In the genomic region with DNA sequence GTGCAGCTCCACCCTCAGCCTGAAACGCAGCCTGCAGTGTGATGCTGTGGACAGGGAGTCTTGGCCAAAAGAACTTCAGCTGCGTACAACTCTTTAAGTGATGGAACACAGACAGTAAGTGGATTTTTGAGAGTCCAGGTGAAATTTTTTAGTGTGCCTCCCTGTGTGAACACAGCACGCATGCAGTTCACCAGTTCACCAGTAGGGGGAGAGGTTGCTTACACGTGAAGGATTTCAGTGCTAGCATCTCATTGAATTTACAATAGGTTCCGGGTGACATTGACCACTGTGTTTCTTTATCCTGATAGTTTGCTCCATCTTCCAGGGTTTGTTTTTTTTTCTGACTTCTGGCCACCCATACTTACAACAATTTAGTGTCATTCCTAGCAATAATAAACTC, we compare ENCODE assay signal across 9 mouse cellular contexts. TPM values are rescaled to one million over a fixed set of nuclear protein-coding genes. Genes with fewer than 3 reads are reported as not detected.
DNase-seq lines count a peak whose midpoint lies in the region; ATAC-seq lines count a peak whose summit lies in the region.
"Had no signal": no experiment of that assay in that cellular context is flagged by ENCODE, and none has a peak within 500 bp of the region (broad histone marks: within the 10 kb centered on the region; RNA-seq: fewer than 3 reads in every experiment).

No protein-coding gene starts in this region.

- DNase-seq in midbrain, embryonic 10.5 days (ENCODE audit: low spot score), result peak; percentile 69
- peak; percentile 59 to 64 for DNase-seq in adrenal gland, adult 18-20 months (ENCODE audit: low spot score in 2 of 2)
- DNase-seq in embryo, embryonic 10.5 days (ENCODE audit: low spot score), result peak; percentile 81
- peak; percentile 85 for DNase-seq in induced T-regulatory cell, adult 2 months (ENCODE audit: low read depth)
- peak; percentile 53 for DNase-seq in liver, embryonic 13.5 days
- peak; percentile 20 for DNase-seq in right cerebral cortex, adult 18-20 months
- peak; percentile 55 to 74 for DNase-seq in thymus, postnatal 36 days

- no peaks in the 10 kb centered on the region for H3K27me3 ChIP-seq in midbrain, embryonic 10.5 days (ENCODE audit: low read depth, poor library complexity, severe bottlenecking)
- no peaks in the 10 kb centered on the region for H3K27me3 ChIP-seq in midbrain, embryonic 13.5 days
- no peaks in the 10 kb centered on the region for H3K27me3 ChIP-seq in liver, embryonic 13.5 days
- H3K27me3 ChIP-seq: neural tube, embryonic 13.5 days had no signal

- H3K9ac ChIP-seq in midbrain, embryonic 13.5 days (replicated peaks), result no peak overlapping the region
- H3K9ac ChIP-seq in liver, embryonic 13.5 days, result no peak overlapping the region
- H3K9ac ChIP-seq: neural tube, embryonic 13.5 days had no signal

- H3K4me2 ChIP-seq in midbrain, embryonic 13.5 days (replicated peaks), result no peak overlapping the region
- H3K4me2 ChIP-seq in liver, embryonic 13.5 days, result no peak overlapping the region
- H3K4me2 ChIP-seq: neural tube, embryonic 13.5 days had no signal

- peaks cover 18% of the 10 kb centered on the region for H3K36me3 ChIP-seq in midbrain, embryonic 10.5 days
- no peaks in the 10 kb centered on the region for H3K36me3 ChIP-seq in midbrain, embryonic 13.5 days
- H3K36me3 ChIP-seq in liver, embryonic 13.5 days, result no peaks in the 10 kb centered on the region

- H3K4me3 ChIP-seq in midbrain, embryonic 10.5 days, result no peak overlapping the region
- no peak overlapping the region for H3K4me3 ChIP-seq in midbrain, embryonic 13.5 days (replicated peaks)
- no peak overlapping the region for H3K4me3 ChIP-seq in liver, embryonic 13.5 days (replicated peaks)
- H3K4me3 ChIP-seq: neural tube, embryonic 13.5 days had no signal

- no peak for ATAC-seq in midbrain, embryonic 13.5 days
- ATAC-seq in liver, embryonic 13.5 days (ENCODE audit: low read depth), result no peak

- no peaks in the 10 kb centered on the region for H3K4me1 ChIP-seq in midbrain, embryonic 10.5 days
- no peaks in the 10 kb centered on the region for H3K4me1 ChIP-seq in midbrain, embryonic 13.5 days (replicated peaks)
- no peaks in the 10 kb centered on the region for H3K4me1 ChIP-seq in liver, embryonic 13.5 days (replicated peaks)
- H3K4me1 ChIP-seq: neural tube, embryonic 13.5 days had no signal

- 54% methylated on average over 5 of the region's 5 CpGs for WGBS in midbrain, embryonic 10.5 days
- 53% methylated on average over 5 of the region's 5 CpGs for WGBS in midbrain, embryonic 13.5 days
- 36% methylated on average over 5 of the region's 5 CpGs for WGBS in liver, embryonic 13.5 days (ENCODE audit: insufficient replicate concordance)

- no peaks in the 10 kb centered on the region for H3K9me3 ChIP-seq in midbrain, embryonic 10.5 days (replicated peaks)
- no peaks in the 10 kb centered on the region for H3K9me3 ChIP-seq in midbrain, embryonic 13.5 days
- H3K9me3 ChIP-seq in liver, embryonic 13.5 days (replicated peaks), result no peaks in the 10 kb centered on the region
- H3K9me3 ChIP-seq: neural tube, embryonic 13.5 days had no signal

- no peak overlapping the region for H3K27ac ChIP-seq in midbrain, embryonic 10.5 days (replicated peaks)
- H3K27ac ChIP-seq in midbrain, embryonic 13.5 days, result no peak overlapping the region
- H3K27ac ChIP-seq in liver, embryonic 13.5 days, result no peak overlapping the region
- H3K27ac ChIP-seq: neural tube, embryonic 13.5 days had no signal

RNA-seq across cellular contexts. Expression of a gene that starts 45.4 kb away (rescaled TPM):
- polyA plus RNA-seq in midbrain, embryonic 10.5 days (2016; fragmentation: Nextera tagmentation; extraction: Ambion mirVana), result 7.7 and 9.0 TPM in 2 replicates
- polyA plus RNA-seq in midbrain, embryonic 13.5 days (2015; fragmentation: Nextera tagmentation; extraction: Ambion mirVana), result 3.4 and 4.0 TPM in 2 replicates
- 1 to 10 TPM in 1 of 2 experiments, under 1 TPM in 1; 0.96 to 2.5 TPM for total RNA-seq in adrenal gland, adult 18-20 months (2021)
- 2.1 and 2.4 TPM in 2 replicates for polyA plus RNA-seq in liver, embryonic 13.5 days (2015; fragmentation: Nextera tagmentation; extraction: Ambion mirVana)

Comparison
In these comparisons a context has a peak if more than half of its experiments do, and no peak if none do; other contexts are left out.
1. DNase-seq: peak in every context shown above with its lines; median percentile 85 in induced T-regulatory cell, adult 2 months; 81 in embryo, embryonic 10.5 days; 69 in midbrain, embryonic 10.5 days; 64 in thymus, postnatal 36 days; 62 in adrenal gland, adult 18-20 months; 53 in liver, embryonic 13.5 days; 20 in right cerebral cortex, adult 18-20 months.